In genomic region chrX:47703080-47703479, GRCm38 (mm10) we compare ENCODE assay signal across 8 mouse cellular contexts.
A peak's percentile ranks its signal among the peaks of the same experiment; 100 is the strongest.
DNase-seq lines count a peak whose midpoint lies in the region; ATAC-seq lines count a peak whose summit lies in the region.

No protein-coding gene starts in this region.

- H3K36me3 ChIP-seq in embryonic facial prominence, embryonic 11.5 days (replicated peaks; ENCODE audit: control insufficient read depth, insufficient read depth, low read depth, low read length): no peaks in the 10 kb centered on the region
- no peaks in the 10 kb centered on the region for H3K36me3 ChIP-seq in embryonic facial prominence, embryonic 10.5 days (replicated peaks)

- H3K4me2 ChIP-seq in embryonic facial prominence, embryonic 11.5 days (ENCODE audit: low read depth, low read length): no peak overlapping the region

- no peaks in the 10 kb centered on the region for H3K9me3 ChIP-seq in embryonic facial prominence, embryonic 11.5 days (replicated peaks; ENCODE audit: control insufficient read depth, low read length)
- no peaks in the 10 kb centered on the region for H3K9me3 ChIP-seq in embryonic facial prominence, embryonic 10.5 days

- no peak overlapping the region for H3K9ac ChIP-seq in embryonic facial prominence, embryonic 11.5 days (replicated peaks; ENCODE audit: low read length)

- H3K27ac ChIP-seq in embryonic facial prominence, embryonic 11.5 days (replicated peaks; ENCODE audit: low read depth, low read length): no peak overlapping the region
- H3K27ac ChIP-seq in embryonic facial prominence, embryonic 10.5 days (replicated peaks): no peak overlapping the region

- ATAC-seq in embryonic facial prominence, embryonic 11.5 days (replicated peaks; ENCODE audit: insufficient number of reproducible peaks, low FRiP score, low TSS enrichment, low read depth): no peak
- no peak for ATAC-seq in monocyte, adult 5-6 weeks (replicated peaks; ENCODE audit: insufficient number of reproducible peaks, low FRiP score, low TSS enrichment, poor library complexity, severe bottlenecking)

- DNase-seq in embryonic facial prominence, embryonic 11.5 days (ENCODE audit: low spot score): peak; percentile 8
- DNase-seq in embryonic facial prominence, embryonic 10.5 days (ENCODE audit: low spot score): no peak
- DNase-seq in kidney, postnatal 4 days: peak; percentile 3 to 9
- DNase-seq in kidney, adult 8-10 months: no peak
- peak; percentile 9 for DNase-seq in right cerebral cortex, adult 18-20 months
- no peak for DNase-seq in right cerebral cortex, postnatal 25 days
- peak; percentile 18 for DNase-seq in right cerebral cortex, postnatal 4 days

- no peak overlapping the region for H3K4me3 ChIP-seq in embryonic facial prominence, embryonic 11.5 days (ENCODE audit: low read depth, low read length)
- no peak overlapping the region for H3K4me3 ChIP-seq in embryonic facial prominence, embryonic 10.5 days

- no peaks in the 10 kb centered on the region for H3K27me3 ChIP-seq in embryonic facial prominence, embryonic 11.5 days (ENCODE audit: control insufficient read depth, insufficient read depth, low read length)
- no peaks in the 10 kb centered on the region for H3K27me3 ChIP-seq in embryonic facial prominence, embryonic 10.5 days (replicated peaks; ENCODE audit: low read depth, poor library complexity, severe bottlenecking)

- no peaks in the 10 kb centered on the region for H3K4me1 ChIP-seq in embryonic facial prominence, embryonic 11.5 days (ENCODE audit: control insufficient read depth, insufficient read depth, low read length)
- H3K4me1 ChIP-seq in embryonic facial prominence, embryonic 10.5 days: no peaks in the 10 kb centered on the region

Comparison
In these comparisons a context has a peak if more than half of its experiments do, and no peak if none do; other contexts are left out.
1. DNase-seq: peak in embryonic facial prominence, embryonic 11.5 days (single experiment), kidney, postnatal 4 days (2 of 2), right cerebral cortex, adult 18-20 months (single experiment) and right cerebral cortex, postnatal 4 days (single experiment); none in embryonic facial prominence, embryonic 10.5 days (single experiment), kidney, adult 8-10 months (0 of 2) and right cerebral cortex, postnatal 25 days (single experiment).